In genomic region chr1:169950651-169951050, GRCm38 (mm10) we compare ENCODE assay signal across 12 mouse cellular contexts. TPM values are rescaled to one million over a fixed set of nuclear protein-coding genes. Genes with fewer than 3 reads are reported as not detected.
DNase-seq lines count a peak whose midpoint lies in the region; ATAC-seq and TF ChIP-seq lines count a peak whose summit lies in the region.
"Had no signal": no experiment of that assay in that cellular context is flagged by ENCODE, and none has a peak within 500 bp of the region (broad histone marks: within the 10 kb centered on the region; RNA-seq: fewer than 3 reads in every experiment).

No protein-coding gene starts in this region.

- no peak overlapping the region for H3K4me2 ChIP-seq in limb, embryonic 11.5 days (ENCODE audit: low read depth, severe bottlenecking)
- H3K4me2 ChIP-seq in liver, embryonic 14.5 days (ENCODE audit: low read depth), result no peak overlapping the region
- H3K4me2 ChIP-seq: forebrain, embryonic 15.5 days had no signal

- H3K4me1 ChIP-seq in cerebellum, adult 2 months (ENCODE audit: control insufficient read depth, insufficient read depth, low read length), result no peaks in the 10 kb centered on the region; the same call in 1 of the 2 replicates
- no peaks in the 10 kb centered on the region for H3K4me1 ChIP-seq in limb, embryonic 11.5 days (ENCODE audit: control insufficient read depth, insufficient read depth, low read length)
- H3K4me1 ChIP-seq in limb, embryonic 10.5 days, result no peaks in the 10 kb centered on the region
- no peaks in the 10 kb centered on the region for H3K4me1 ChIP-seq in ES-Bruce4 (ENCODE audit: control insufficient read depth, insufficient read depth, low read length)
- no peaks in the 10 kb centered on the region for H3K4me1 ChIP-seq in liver, embryonic 14.5 days (replicated peaks; ENCODE audit: control insufficient read depth in 2 of 2, insufficient read depth in 2 of 2, low read length in 1 of 2)
- H3K4me1 ChIP-seq: forebrain, embryonic 15.5 days had no signal

- no peak for ATAC-seq in cerebellum, adult (ENCODE audit: insufficient number of reproducible peaks, low FRiP score, low TSS enrichment)
- ATAC-seq in limb, embryonic 11.5 days (ENCODE audit: insufficient number of reproducible peaks, low FRiP score, low TSS enrichment, low read depth), result no peak
- ATAC-seq in liver, embryonic 14.5 days (ENCODE audit: insufficient read depth), result no peak
- ATAC-seq: forebrain, embryonic 15.5 days had no signal

- 0 out of 2 replicates have a peak, but pooled peaks have one; percentile 22 for TF ChIP-seq CTCF in cerebellum, adult 2 months (IDR thresholded peaks at IDR 0.05; ENCODE audit: borderline replicate concordance, insufficient read depth, low read depth, low read length)
- TF ChIP-seq CTCF in ES-Bruce4 (IDR thresholded peaks at IDR 0.05; ENCODE audit: low read depth, low read length), result peak; percentile 57
- TF ChIP-seq CTCF in liver, embryonic 14.5 days (IDR thresholded peaks at IDR 0.05; ENCODE audit: low read depth), result peak; percentile 54

- H3K9me3 ChIP-seq in limb, embryonic 11.5 days (ENCODE audit: control insufficient read depth, low read length), result no peaks in the 10 kb centered on the region
- no peaks in the 10 kb centered on the region for H3K9me3 ChIP-seq in limb, embryonic 10.5 days (replicated peaks)
- no peaks in the 10 kb centered on the region for H3K9me3 ChIP-seq in ES-Bruce4 (replicated peaks; ENCODE audit: control insufficient read depth, insufficient read depth, low read length, poor library complexity, severe bottlenecking)
- no peaks in the 10 kb centered on the region for H3K9me3 ChIP-seq in liver, embryonic 14.5 days (ENCODE audit: control insufficient read depth, low read length)
- H3K9me3 ChIP-seq: forebrain, embryonic 15.5 days had no signal

- H3K27me3 ChIP-seq in cerebellum, adult 2 months (ENCODE audit: control insufficient read depth, insufficient read depth, low read length), result no peaks in the 10 kb centered on the region
- no peaks in the 10 kb centered on the region for H3K27me3 ChIP-seq in limb, embryonic 11.5 days (ENCODE audit: control insufficient read depth, insufficient read depth, low read length)
- H3K27me3 ChIP-seq in limb, embryonic 10.5 days (ENCODE audit: low read depth, poor library complexity, severe bottlenecking), result no peaks in the 10 kb centered on the region
- H3K27me3 ChIP-seq in ES-Bruce4 (ENCODE audit: control insufficient read depth, insufficient read depth, low read length, poor library complexity, severe bottlenecking), result no peaks in the 10 kb centered on the region
- no peaks in the 10 kb centered on the region for H3K27me3 ChIP-seq in liver, embryonic 14.5 days (ENCODE audit: control insufficient read depth, insufficient read depth, low read length)
- H3K27me3 ChIP-seq: forebrain, embryonic 15.5 days had no signal

- no peak overlapping the region for H3K9ac ChIP-seq in limb, embryonic 11.5 days (ENCODE audit: low read length)
- H3K9ac ChIP-seq in ES-Bruce4 (ENCODE audit: low read depth, poor library complexity, severe bottlenecking), result no peak overlapping the region
- no peak overlapping the region for H3K9ac ChIP-seq in liver, embryonic 14.5 days (replicated peaks)
- H3K9ac ChIP-seq: forebrain, embryonic 15.5 days had no signal

- no peak overlapping the region for H3K4me3 ChIP-seq in cerebellum, adult 2 months (replicated peaks; ENCODE audit: insufficient read depth, low read depth, low read length)
- H3K4me3 ChIP-seq in limb, embryonic 11.5 days (ENCODE audit: low read depth, low read length), result no peak overlapping the region
- no peak overlapping the region for H3K4me3 ChIP-seq in limb, embryonic 10.5 days
- no peak overlapping the region for H3K4me3 ChIP-seq in ES-Bruce4 (ENCODE audit: low read depth, low read length)
- no peak overlapping the region for H3K4me3 ChIP-seq in liver, embryonic 14.5 days (ENCODE audit: insufficient read depth in 1 of 2, low read depth in 2 of 2, low read length in 2 of 2)
- H3K4me3 ChIP-seq: forebrain, embryonic 15.5 days had no signal

- TF ChIP-seq EP300 in ES-Bruce4 (IDR thresholded peaks at IDR 0.05; ENCODE audit: insufficient read depth, low read depth, low read length), result no peak
- TF ChIP-seq EP300 in liver, embryonic 14.5 days (IDR thresholded peaks at IDR 0.05; ENCODE audit: low read depth), result no peak

- WGBS in cerebellum, adult 2 months, result 98% methylated on average over 4 of the region's 4 CpGs
- 89% methylated on average over 4 of the region's 4 CpGs for WGBS in limb, embryonic 11.5 days
- WGBS in limb, embryonic 10.5 days, result 92% methylated on average over 4 of the region's 4 CpGs
- 74% methylated on average over 4 of the region's 4 CpGs for WGBS in liver, embryonic 14.5 days (ENCODE audit: insufficient replicate concordance)

- no peak for TF ChIP-seq POLR2A in cerebellum, adult 2 months (IDR thresholded peaks at IDR 0.05; ENCODE audit: borderline replicate concordance, insufficient read depth, low read length)
- TF ChIP-seq POLR2A in ES-Bruce4 (IDR thresholded peaks at IDR 0.05; ENCODE audit: insufficient read depth, low read length), result no peak

- H3K27ac ChIP-seq in cerebellum, adult 2 months (ENCODE audit: insufficient read depth, low read length), result no peak overlapping the region
- no peak overlapping the region for H3K27ac ChIP-seq in limb, embryonic 11.5 days (replicated peaks; ENCODE audit: low read depth, low read length)
- H3K27ac ChIP-seq in limb, embryonic 10.5 days, result no peak overlapping the region
- H3K27ac ChIP-seq in ES-Bruce4 (ENCODE audit: insufficient read depth, low read length), result no peak overlapping the region
- no peak overlapping the region for H3K27ac ChIP-seq in liver, embryonic 14.5 days
- H3K27ac ChIP-seq: forebrain, embryonic 15.5 days; macrophage had no signal

- no peak for DNase-seq in cerebellum, adult 2 months
- peak; percentile 29 for DNase-seq in limb, embryonic 11.5 days (ENCODE audit: low spot score)
- no peak for DNase-seq in limb, embryonic 10.5 days (ENCODE audit: low spot score)
- DNase-seq in liver, embryonic 14.5 days (ENCODE audit: low read depth in 3 of 3, low spot score in 3 of 3), result no peak
- DNase-seq in urinary bladder, postnatal 36 days (ENCODE audit: low spot score in 2 of 2), result no peak
- DNase-seq in spleen, postnatal 36 days (ENCODE audit: low spot score in 2 of 2), result no peak
- DNase-seq: adrenal gland, postnatal 10 days had no signal

- peaks cover 1% of the 10 kb centered on the region; the same call in 1 of the 2 replicates for H3K36me3 ChIP-seq in limb, embryonic 11.5 days (ENCODE audit: control insufficient read depth, insufficient read depth, low read length)
- peaks cover 55% of the 10 kb centered on the region for H3K36me3 ChIP-seq in limb, embryonic 10.5 days
- peaks cover 1% of the 10 kb centered on the region; the same call in 1 of the 2 replicates for H3K36me3 ChIP-seq in ES-Bruce4 (ENCODE audit: control insufficient read depth, insufficient read depth, low read length, poor library complexity, severe bottlenecking)
- no peaks in the 10 kb centered on the region for H3K36me3 ChIP-seq in liver, embryonic 14.5 days (replicated peaks; ENCODE audit: control insufficient read depth, insufficient read depth, low read depth)

RNA-seq across cellular contexts. Expression of gene Hsd17b7, which starts 18.4 kb away (rescaled TPM):
- polyA plus RNA-seq in cerebellum, adult 2 months (2012; rRNA removed), result 14.4 and 15.8 TPM in 2 replicates
- polyA plus RNA-seq in limb, embryonic 11.5 days (2014; fragmentation: Nextera tagmentation; extraction: Ambion mirVana), result 14.3 TPM in 2 replicates
- 16.3 and 18.2 TPM in 2 replicates for polyA plus RNA-seq in limb, embryonic 10.5 days (2016; fragmentation: Nextera tagmentation; extraction: Ambion mirVana)
- 20.7 and 22.4 TPM in 2 replicates for polyA plus RNA-seq in ES-Bruce4 (2011; ENCODE audit: insufficient read depth, insufficient read length, low read depth, missing spikeins)
- polyA plus RNA-seq in liver, embryonic 14.5 days (2012; rRNA removed), result 5.5 and 5.6 TPM in 2 replicates
- 10.1 and 11.0 TPM in 2 replicates for polyA plus RNA-seq in liver, embryonic 14.5 days (2014; fragmentation: Nextera tagmentation; extraction: Ambion mirVana)

RNA-seq across cellular contexts. Expression of gene Ccdc190, which starts 22.2 kb away (rescaled TPM):
- polyA plus RNA-seq in cerebellum, adult 2 months (2012; rRNA removed), result 37.7 and 41.1 TPM in 2 replicates
- polyA plus RNA-seq in limb, embryonic 11.5 days (2014; fragmentation: Nextera tagmentation; extraction: Ambion mirVana), result not detected in 2 replicates
- polyA plus RNA-seq in limb, embryonic 10.5 days (2016; fragmentation: Nextera tagmentation; extraction: Ambion mirVana), result not detected in 2 replicates
- not detected in 2 replicates for polyA plus RNA-seq in ES-Bruce4 (2011; ENCODE audit: insufficient read depth, insufficient read length, low read depth, missing spikeins)
- not detected in 2 replicates for polyA plus RNA-seq in liver, embryonic 14.5 days (2012; rRNA removed)
- not detected in 2 replicates for polyA plus RNA-seq in liver, embryonic 14.5 days (2014; fragmentation: Nextera tagmentation; extraction: Ambion mirVana)
- polyA plus RNA-seq: macrophage; spleen, adult 2 months had no signal

Comparison
In these comparisons a context has a peak if more than half of its experiments do, and no peak if none do; other contexts are left out.
1. RNA of gene Ccdc190, which starts 22.2 kb away (polyA plus RNA-seq): 37.7 to 41.1 TPM in cerebellum, adult 2 months; not detected in limb, embryonic 11.5 days, not detected in limb, embryonic 10.5 days, not detected in ES-Bruce4 and not detected in liver, embryonic 14.5 days; every median in the first group is over 10 times any median in the second.
2. Peak in every context shown above with its lines, with median percentiles within 50 percentile points of each other: CTCF ChIP-seq.